Mouse (Mus musculus) liver, embryonic 16.5 days (tissue): ENCODE measurements around the gene Cog1. TPM values are rescaled to one million over a fixed set of nuclear protein-coding genes. Genes with fewer than 3 reads are reported as not detected.

ENCODE experiments used
- ATAC-seq: fragments of 200-750 bp; cut with Nextera tagmentation; 2 replicates; pipeline ENCODE4 v1.8.0; 2017; ENCODE audit warnings: low read depth, mild to moderate bottlenecking, moderate number of reproducible peaks, moderate library complexity
- H3K27ac ChIP-seq: fragments of 300-500 bp; sonication (generic); 2 replicates; pipeline ENCODE4 v1.5.1; 2014; ENCODE audit warnings: mild to moderate bottlenecking, low read length
- H3K27me3 ChIP-seq: fragments of 300-500 bp; sonication (generic); 2 replicates; pipeline ENCODE4 v1.6.1; 2014; ENCODE audit warnings: low read depth, low read length, mixed read lengths; ENCODE audit not compliant: control insufficient read depth, insufficient read depth
- H3K36me3 ChIP-seq: fragments of 300-500 bp; sonication (generic); 2 replicates; pipeline ENCODE4 v1.6.1; 2014; ENCODE audit warnings: mild to moderate bottlenecking; ENCODE audit not compliant: control insufficient read depth, insufficient read depth
- H3K4me1 ChIP-seq: fragments of 300-500 bp; sonication (generic); 2 replicates; pipeline ENCODE4 v1.6.1; 2014; ENCODE audit warnings: low read depth, low read length, mixed read lengths; ENCODE audit not compliant: control insufficient read depth
- H3K4me2 ChIP-seq: fragments of 300-500 bp; sonication (generic); 2 replicates; pipeline ENCODE4 v1.6.1; 2014; ENCODE audit warnings: low read depth, low read length, mixed read lengths
- H3K4me3 ChIP-seq: fragments of 300-500 bp; sonication (generic); 2 replicates; pipeline ENCODE4 v1.5.1; 2014; ENCODE audit warnings: low read depth, mild to moderate bottlenecking, low read length
- H3K9ac ChIP-seq: fragments of 300-500 bp; sonication (generic); 2 replicates; pipeline ENCODE4 v1.6.1; 2014; ENCODE audit warnings: low read depth, low read length
- H3K9me3 ChIP-seq: fragments of 300-500 bp; sonication (generic); replicated peaks from 2 replicates; pipeline ENCODE4 v1.6.1; 2016; ENCODE audit warnings: low read length; ENCODE audit not compliant: control insufficient read depth
- WGBS: fragments of 180-500 bp; shearing (Covaris S2); extraction: QIAGEN DNeasy Blood & Tissue Kit; methylation state at CpG from one replicate; pipeline ENCODE4 v1.1.7; 2014; ENCODE audit not compliant: insufficient replicate concordance; 5-methylcytosine and 5-hydroxymethylcytosine counted together
- polyA plus RNA-seq: library from polyadenylated mRNA; unstranded; fragments of >200 nt; fragmentation: Nextera tagmentation; extraction: Ambion mirVana; gene quantifications from 2 replicates; pipeline ENCODE4 v1.2.1, GENCODE M21; 2015

The Cog1 gene
- polyA plus RNA-seq, 1 experiment from 2014 or later, result 11.0 TPM

GRCm38 (mm10) chr11:113614476-113614875 is 34.5 kb upstream of the Cog1 start:
- H3K4me1 ChIP-seq, result peaks cover 4% of the 10 kb centered on the region
- no peak overlapping the region for H3K4me2 ChIP-seq
- no peaks in the 10 kb centered on the region for H3K9me3 ChIP-seq
- H3K4me3 ChIP-seq, result no peak overlapping the region
- no peak overlapping the region for H3K27ac ChIP-seq
- H3K9ac ChIP-seq, result no peak overlapping the region
- WGBS, result 6% methylated on average over 6 of the region's 6 CpGs
- no peak for ATAC-seq
- H3K27me3 ChIP-seq, result peaks cover 14% of the 10 kb centered on the region
- H3K36me3 ChIP-seq, result no peaks in the 10 kb centered on the region

GRCm38 (mm10) chr11:113617132-113617911 is 31.6 kb upstream of the Cog1 start:
- peak; percentile 80 for ATAC-seq
- H3K36me3 ChIP-seq, result no peaks in the 10 kb centered on the region
- peak overlapping the region; percentile 69 for H3K27ac ChIP-seq
- WGBS, result 29% methylated on average over 14 of the region's 14 CpGs
- H3K27me3 ChIP-seq, result peaks cover 25% of the 10 kb centered on the region
- no peak overlapping the region for H3K9ac ChIP-seq
- H3K4me1 ChIP-seq, result no peaks in the 10 kb centered on the region; the same call in 1 of the 2 replicates
- no peak overlapping the region for H3K4me3 ChIP-seq
- no peaks in the 10 kb centered on the region for H3K9me3 ChIP-seq
- H3K4me2 ChIP-seq, result peak overlapping the region; percentile 19; the same call in 1 of the 2 replicates

- H3K4me1 ChIP-seq, result no peaks in the 10 kb centered on the region; the same call in 1 of the 2 replicates
- peak overlapping the region; percentile 56 for H3K4me2 ChIP-seq
- peak overlapping the region; percentile 59 for H3K4me3 ChIP-seq
- no peaks in the 10 kb centered on the region for H3K36me3 ChIP-seq
- H3K27ac ChIP-seq, result peak overlapping the region; percentile 69
- peaks cover 25% of the 10 kb centered on the region for H3K27me3 ChIP-seq
- no peaks in the 10 kb centered on the region for H3K9me3 ChIP-seq
- H3K9ac ChIP-seq, result no peak overlapping the region
- 17% methylated on average over 4 of the region's 4 CpGs for WGBS
- ATAC-seq, result no peak
Measured at GRCm38 (mm10) chr11:113618303-113618671, 30.7 kb upstream of the Cog1 start.

GRCm38 (mm10) chr11:113618672-113619419 is 30.1 kb upstream of the Cog1 start, which contains the start of gene Sstr2:
Gene Sstr2, plus strand, starts transcription at chr11:113619342.
- H3K9ac ChIP-seq, result peak within 1 kb of the TSS; percentile 50
- peak within 1 kb of the TSS; percentile 69 for H3K27ac ChIP-seq
- ATAC-seq, result peak; percentile 53
- H3K9me3 ChIP-seq, result no peaks in the 10 kb centered on the region
- no peaks in the 10 kb centered on the region; the same call in 1 of the 2 replicates for H3K4me1 ChIP-seq
- peaks cover 25% of the 10 kb centered on the region for H3K27me3 ChIP-seq
- no peaks in the 10 kb centered on the region for H3K36me3 ChIP-seq
- 3% methylated on average over 54 of the region's 54 CpGs for WGBS
- peak within 1 kb of the TSS; percentile 59 for H3K4me3 ChIP-seq
- peak within 1 kb of the TSS; percentile 56 for H3K4me2 ChIP-seq

GRCm38 (mm10) chr11:113619420-113620080 is 29.4 kb upstream of the Cog1 start:
- peaks cover 25% of the 10 kb centered on the region for H3K27me3 ChIP-seq
- peak overlapping the region; percentile 59 for H3K4me3 ChIP-seq
- peak overlapping the region; percentile 56 for H3K4me2 ChIP-seq
- H3K27ac ChIP-seq, result no peak overlapping the region
- ATAC-seq, result no peak
- H3K9me3 ChIP-seq, result no peaks in the 10 kb centered on the region
- WGBS, result 1% methylated on average over 31 of the region's 31 CpGs
- H3K4me1 ChIP-seq, result no peaks in the 10 kb centered on the region; the same call in 1 of the 2 replicates
- peak overlapping the region; percentile 50 for H3K9ac ChIP-seq
- H3K36me3 ChIP-seq, result no peaks in the 10 kb centered on the region

- 36% methylated on average over 2 of the region's 2 CpGs for WGBS
- Histone ChIP-seq H3K9ac (no peak overlapping the region), H3K4me3 (no peak overlapping the region), H3K27me3 (peaks cover 25% of the 10 kb centered on the region), H3K9me3 (no peaks in the 10 kb centered on the region), H3K4me1 (no peaks in the 10 kb centered on the region; the same call in 1 of the 2 replicates), H3K36me3 (no peaks in the 10 kb centered on the region), H3K4me2 (no peak overlapping the region), H3K27ac (no peak overlapping the region)
- ATAC-seq, result no peak
Measured at GRCm38 (mm10) chr11:113621001-113621400, 28.0 kb upstream of the Cog1 start.

- Histone ChIP-seq H3K9me3 (no peaks in the 10 kb centered on the region), H3K9ac (no peak overlapping the region), H3K27ac (no peak overlapping the region), H3K36me3 (no peaks in the 10 kb centered on the region), H3K4me2 (no peak overlapping the region), H3K4me3 (no peak overlapping the region), H3K27me3 (peaks cover 25% of the 10 kb centered on the region), H3K4me1 (no peaks in the 10 kb centered on the region; the same call in 1 of the 2 replicates)
- WGBS, result 66% methylated on average over 4 of the region's 4 CpGs
- no peak for ATAC-seq
Measured at GRCm38 (mm10) chr11:113622028-113622427, 26.9 kb upstream of the Cog1 start.

GRCm38 (mm10) chr11:113625437-113625836 is 23.5 kb upstream of the Cog1 start:
- no peaks in the 10 kb centered on the region; the same call in 1 of the 2 replicates for H3K4me1 ChIP-seq
- 75% methylated on average over 18 of the region's 18 CpGs for WGBS
- no peak overlapping the region for H3K4me2 ChIP-seq
- peaks cover 2% of the 10 kb centered on the region; the same call in 1 of the 2 replicates for H3K27me3 ChIP-seq
- no peak overlapping the region for H3K4me3 ChIP-seq
- H3K27ac ChIP-seq, result no peak overlapping the region
- no peak overlapping the region for H3K9ac ChIP-seq
- no peaks in the 10 kb centered on the region for H3K9me3 ChIP-seq
- H3K36me3 ChIP-seq, result no peaks in the 10 kb centered on the region
- no peak for ATAC-seq
